Mouse (Mus musculus) heart, postnatal 0 days (tissue): ENCODE measurements around the gene Sorcs2.

Source experiments
- CTCF ChIP-seq: IDR thresholded peaks from 2 replicates; pipeline ENCODE4 v1.5.1; 2016; ENCODE audit warnings: antibody characterized with exemption, control low read depth, low read depth
- EP300 ChIP-seq: IDR thresholded peaks from 2 replicates; pipeline ENCODE4 v1.6.1; 2016; ENCODE audit warnings: antibody characterized with exemption, low read depth

DNA sequence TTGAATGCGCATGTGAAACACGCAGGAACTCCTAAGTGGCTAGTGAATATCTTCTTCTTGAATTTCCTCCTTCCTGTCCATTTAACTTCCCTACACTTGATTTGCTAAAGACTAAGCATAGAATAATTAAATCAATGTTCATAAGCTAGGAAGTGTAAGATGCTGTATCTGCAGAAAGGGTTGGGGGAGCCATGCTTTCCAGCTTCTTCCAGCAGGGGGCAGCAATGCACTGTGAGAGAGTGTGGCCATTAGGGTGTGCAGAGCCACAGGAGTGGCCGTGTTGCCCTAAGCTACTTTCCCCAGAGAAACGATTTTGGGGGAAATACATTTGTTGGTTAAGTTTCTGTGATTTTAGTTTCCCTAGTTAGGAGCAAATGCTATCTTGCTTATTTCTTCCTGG, 416.0 kb downstream of the Sorcs2 start:
- TF ChIP-seq CTCF (peak; percentile 97), EP300 (no peak)
